Mouse (Mus musculus): Measurements from ENCODE around the gene Limk2. TPM values are rescaled to one million over a fixed set of nuclear protein-coding genes. Genes with fewer than 3 reads are reported as not detected.

Gene Limk2
- total RNA-seq, 2 experiments from 2014 or later, result 135 to 140 TPM

DNA sequence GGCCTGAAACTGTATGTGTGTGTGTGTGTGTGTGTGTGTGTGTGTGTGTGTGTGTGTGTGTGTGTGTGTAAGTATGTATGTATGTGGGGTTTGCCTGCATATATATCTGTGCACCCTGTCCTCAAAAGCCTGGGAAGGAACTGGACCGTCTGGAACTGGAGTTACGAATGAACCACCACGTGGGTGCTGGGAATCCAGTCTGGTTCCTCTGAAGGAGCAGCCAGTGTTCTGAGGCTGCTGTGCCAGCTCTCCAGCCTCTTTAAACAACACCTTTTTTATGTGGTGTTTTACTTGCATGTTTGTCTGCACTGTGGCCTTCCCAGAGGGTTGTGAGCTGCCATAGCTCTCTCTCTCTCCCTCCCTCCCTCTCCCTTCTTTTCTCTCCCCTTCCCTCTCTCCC is 72.4 kb downstream of the Limk2 start:
- DNase-seq, result no peak
- intact Hi-C loops (cut with DNase I), result no loop called here

DNA sequence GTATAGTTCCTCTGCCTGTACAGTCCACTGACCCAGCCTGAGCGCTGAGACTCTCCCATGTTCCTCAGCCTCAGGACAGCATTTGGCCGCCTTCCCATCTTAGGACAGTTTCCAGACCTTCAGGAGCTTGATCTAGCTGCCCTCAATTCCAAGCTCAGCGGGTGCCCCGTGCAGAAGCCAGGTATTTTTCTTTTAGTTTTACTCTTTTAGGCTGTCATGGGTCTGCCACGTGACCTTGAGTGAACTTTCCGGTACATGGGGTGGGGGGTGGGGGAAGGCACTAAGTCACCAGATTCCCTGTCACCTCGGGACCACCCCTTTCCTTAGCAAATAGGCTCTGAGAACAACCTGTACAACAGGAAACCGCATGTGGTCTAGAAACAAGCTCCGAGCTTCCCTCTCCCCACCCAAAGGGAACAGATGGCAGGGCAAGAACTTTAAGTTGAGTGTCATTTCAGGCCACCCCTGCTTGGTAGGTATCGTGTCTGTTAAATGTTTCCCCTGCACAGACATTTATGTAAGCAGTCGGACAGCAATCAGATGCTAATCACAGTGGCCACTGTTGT is 73.3 kb downstream of the Limk2 start:
- DNase-seq, result peak; percentile 65
- intact Hi-C loops (cut with DNase I), result no loop called here

DNA sequence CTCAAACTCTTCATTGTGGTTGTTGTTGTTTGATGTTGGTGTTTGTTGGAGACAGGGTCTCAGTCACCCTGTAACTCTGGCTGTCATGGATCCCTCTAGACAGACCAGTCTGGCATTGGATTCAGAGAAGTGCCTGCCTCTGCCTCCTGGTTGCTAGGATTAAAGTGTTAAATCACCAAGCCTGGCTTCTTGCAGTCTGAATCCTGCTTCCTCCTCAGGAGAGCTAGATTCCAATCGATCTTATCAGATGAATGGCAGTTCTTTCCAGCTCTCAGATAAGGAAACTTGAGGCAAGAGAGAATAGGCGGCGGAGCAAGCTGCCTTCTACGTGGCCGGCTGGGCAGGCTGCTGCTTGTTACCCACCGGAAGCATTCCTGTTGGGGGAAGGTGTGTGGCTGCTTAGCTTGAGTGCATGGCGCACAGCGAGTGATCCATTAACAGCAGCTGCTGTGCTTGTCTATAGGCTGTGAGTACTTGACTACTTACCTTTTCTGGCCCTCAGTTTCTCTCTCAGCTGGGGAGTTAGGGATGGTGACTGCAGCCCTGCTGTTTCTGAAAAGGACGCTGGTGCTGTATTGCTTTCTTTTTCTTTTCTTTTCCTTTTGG is 74.2 kb downstream of the Limk2 start:
- DNase-seq, result no peak

DNA sequence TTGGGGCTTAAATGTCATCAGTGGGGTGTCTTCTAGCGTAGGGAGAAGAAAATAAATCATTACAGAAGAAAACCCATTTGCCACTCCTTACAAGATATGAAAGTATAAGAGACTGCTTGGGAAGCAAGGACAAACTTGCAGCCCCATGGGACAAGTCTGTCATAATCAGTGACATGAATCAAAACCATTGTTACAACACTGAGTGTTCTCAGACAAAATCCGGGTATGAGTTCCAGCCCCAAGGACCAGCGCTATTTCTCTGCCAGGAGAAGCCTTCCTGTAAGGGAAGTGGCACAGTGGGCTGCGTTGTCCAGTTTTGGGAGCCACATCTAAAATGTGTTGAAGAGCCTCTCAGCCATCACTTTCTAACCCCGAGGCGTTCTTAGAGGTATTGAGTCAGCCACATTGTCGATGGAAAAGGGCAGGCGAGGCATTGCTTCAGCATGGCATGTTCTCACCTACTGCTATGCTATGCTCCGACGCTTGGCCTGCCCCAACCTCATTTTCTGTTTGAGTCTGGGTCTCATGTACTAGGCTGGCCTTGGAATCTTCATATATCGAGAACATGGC is 74.8 kb downstream of the Limk2 start:
- DNase-seq, result no peak
- intact Hi-C loops (cut with DNase I), result no loop called here

More for the DNA sequence above, 74.2 kb downstream of the Limk2 start:
- intact Hi-C loops (cut with DNase I), result no loop called here

DNA sequence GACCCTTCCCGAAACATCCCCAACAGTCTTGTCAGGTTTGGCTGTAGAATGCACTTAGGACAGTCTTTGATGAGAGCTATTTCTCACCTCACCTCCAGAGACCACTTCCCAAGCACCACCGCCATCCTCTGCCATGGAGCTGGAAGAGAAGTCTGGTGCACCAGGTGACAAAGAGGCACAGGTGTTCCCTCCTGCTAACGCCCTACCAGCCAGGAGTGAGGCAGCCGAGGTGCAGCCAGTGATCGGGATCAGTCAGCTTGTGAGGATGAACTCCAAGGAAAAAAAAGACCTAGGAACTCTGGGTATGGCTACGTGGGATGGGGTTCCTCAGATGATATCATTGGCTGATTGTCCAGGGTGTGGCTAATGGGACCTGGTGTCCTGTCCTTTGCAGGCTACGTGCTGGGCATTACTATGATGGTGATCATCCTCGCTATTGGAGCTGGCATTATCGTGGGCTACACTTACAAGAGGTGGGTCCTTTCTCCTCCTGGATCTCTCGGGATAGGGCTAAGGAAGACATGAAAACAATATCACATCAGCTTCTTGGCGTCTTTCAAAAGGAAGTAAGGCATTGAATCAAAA is 75.8 kb downstream of the Limk2 start:
- intact Hi-C loops (cut with DNase I), result no loop called here
- DNase-seq, result no peak

DNA sequence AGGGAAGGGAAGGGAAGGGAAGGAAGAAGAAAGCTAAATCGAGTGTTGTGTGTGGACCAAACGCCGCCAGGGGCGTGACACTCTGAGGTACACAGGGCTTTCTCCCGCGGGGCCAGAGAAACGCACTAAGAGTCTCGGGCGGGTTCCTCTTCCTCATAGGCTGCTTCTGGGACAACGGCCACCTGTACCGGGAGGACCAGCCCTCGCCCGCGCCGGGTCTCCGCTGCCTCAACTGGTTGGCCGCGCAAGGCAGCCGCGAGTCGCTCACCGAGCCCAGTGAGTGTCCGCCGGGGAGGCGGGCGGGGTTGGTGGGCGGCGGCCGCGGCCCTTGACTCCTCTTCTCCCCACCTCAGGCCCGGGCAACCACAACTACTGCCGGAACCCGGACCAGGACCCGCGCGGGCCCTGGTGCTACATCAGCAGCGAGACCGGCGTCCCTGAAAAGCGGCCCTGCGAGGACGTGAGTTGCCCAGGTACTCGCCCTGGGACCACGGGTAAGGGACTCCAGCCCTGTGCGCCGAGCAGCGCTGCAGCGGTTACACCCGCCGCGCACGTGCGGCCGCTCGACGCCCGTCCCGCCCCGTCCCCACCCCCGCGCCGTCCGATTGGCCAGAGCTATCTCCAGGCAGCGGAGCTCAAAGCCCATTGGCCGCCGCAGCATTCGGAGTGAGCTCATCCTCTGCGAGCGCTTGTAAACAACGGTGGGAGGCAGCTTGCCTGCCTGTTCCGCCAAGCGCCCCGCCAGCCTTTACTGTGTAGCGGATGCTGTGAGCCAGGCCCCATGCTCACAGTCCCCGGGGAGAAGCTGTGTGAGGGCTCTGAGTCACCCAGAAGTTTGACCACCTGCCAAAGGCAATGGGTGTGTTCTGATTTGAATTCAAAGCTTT is 77.0 kb downstream of the Limk2 start:
- DNase-seq, result peak; percentile 94
- intact Hi-C loops (cut with DNase I), result no loop called here

DNA sequence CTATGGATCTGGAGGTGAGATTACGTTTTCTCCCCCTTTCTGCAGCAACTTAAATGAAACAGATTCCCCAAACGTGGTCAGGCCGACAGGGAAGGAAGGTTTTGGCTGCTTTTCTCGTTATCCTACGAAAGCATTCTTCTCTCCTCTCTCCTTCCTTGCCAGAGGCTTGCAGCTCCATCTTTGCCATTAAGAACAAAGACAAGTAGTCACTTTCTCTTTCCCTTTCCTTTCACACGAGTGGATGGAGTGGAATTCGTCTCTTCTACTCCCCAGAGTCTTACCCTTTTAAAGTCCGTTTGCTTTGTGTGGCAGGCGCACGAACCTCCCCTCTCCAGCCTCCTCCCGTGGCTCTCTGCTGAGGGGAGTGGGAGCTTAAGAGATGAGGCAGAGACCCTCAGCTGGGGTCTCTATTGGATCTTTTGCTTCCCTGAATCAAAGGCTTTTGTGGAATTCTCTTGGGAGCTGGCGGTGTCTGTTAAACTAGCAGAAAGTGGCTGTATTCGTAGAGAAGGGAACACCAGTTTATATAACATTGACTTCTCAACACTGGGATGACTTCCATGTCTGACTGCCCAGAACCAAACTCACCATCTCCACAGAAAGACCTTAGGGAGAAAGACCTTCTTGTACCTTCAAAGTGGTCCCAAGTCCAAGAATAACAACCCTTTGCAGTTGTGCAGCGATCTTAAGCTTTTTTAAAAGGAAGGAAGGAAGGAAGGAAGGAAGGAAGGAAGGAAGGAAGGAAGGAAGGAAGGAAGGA is 77.8 kb downstream of the Limk2 start:
- intact Hi-C loops (cut with DNase I), result no loop called here
- DNase-seq, result no peak

DNA sequence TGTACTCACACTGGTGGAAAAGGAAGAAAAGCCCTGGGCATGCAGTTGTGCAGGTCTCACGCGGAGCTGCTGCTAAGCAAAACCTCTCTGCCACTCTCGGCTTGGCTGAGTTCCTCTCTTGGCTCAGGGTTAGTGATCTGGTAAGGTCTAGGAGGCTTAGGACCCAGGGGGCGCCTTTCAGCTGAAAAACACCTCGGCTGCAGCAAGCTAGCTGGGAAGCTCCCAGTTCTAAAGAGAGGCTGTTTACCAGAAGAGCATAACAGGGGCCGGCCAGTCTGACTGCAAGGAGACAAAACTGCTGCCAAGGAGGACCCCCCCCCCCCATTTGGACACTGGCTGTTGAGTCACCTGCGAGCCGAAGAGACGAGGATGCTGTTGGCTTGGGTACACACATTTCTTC is 78.4 kb downstream of the Limk2 start:
- peak; percentile 91 for DNase-seq
- intact Hi-C loops (cut with DNase I), result no loop called here

DNA sequence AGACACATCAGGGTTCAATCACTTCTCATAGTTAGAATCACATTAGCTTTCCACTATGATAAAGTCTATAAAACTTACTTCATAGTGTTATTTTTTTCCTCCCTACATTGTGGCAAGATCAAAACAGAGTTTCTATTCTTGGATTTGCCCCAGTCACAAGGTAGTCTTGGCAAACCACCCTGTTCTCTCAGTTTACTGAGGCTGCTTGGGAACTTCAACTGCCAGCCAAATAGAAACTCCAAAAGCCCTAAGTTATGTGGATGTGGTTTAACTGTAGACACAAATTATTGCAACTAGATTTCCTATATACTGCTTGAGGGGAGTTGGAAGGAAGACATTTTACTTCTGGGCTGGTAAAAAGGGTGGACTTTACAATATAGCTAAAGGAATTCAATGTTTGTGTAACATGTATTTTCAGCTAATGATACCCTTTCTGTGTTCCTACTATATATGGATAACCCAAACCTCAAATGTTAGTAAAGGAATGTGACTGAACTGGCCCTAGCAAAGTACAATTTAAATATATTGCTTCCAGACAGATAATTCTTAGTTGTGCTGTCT is 79.0 kb downstream of the Limk2 start, which contains the start of gene Pik3ip1:
Gene Pik3ip1, plus strand, starts transcription at position 511 of the 561 bp plus-strand sequence.
- intact Hi-C loops (cut with DNase I), result no loop called here
- DNase-seq, result no peak

DNA sequence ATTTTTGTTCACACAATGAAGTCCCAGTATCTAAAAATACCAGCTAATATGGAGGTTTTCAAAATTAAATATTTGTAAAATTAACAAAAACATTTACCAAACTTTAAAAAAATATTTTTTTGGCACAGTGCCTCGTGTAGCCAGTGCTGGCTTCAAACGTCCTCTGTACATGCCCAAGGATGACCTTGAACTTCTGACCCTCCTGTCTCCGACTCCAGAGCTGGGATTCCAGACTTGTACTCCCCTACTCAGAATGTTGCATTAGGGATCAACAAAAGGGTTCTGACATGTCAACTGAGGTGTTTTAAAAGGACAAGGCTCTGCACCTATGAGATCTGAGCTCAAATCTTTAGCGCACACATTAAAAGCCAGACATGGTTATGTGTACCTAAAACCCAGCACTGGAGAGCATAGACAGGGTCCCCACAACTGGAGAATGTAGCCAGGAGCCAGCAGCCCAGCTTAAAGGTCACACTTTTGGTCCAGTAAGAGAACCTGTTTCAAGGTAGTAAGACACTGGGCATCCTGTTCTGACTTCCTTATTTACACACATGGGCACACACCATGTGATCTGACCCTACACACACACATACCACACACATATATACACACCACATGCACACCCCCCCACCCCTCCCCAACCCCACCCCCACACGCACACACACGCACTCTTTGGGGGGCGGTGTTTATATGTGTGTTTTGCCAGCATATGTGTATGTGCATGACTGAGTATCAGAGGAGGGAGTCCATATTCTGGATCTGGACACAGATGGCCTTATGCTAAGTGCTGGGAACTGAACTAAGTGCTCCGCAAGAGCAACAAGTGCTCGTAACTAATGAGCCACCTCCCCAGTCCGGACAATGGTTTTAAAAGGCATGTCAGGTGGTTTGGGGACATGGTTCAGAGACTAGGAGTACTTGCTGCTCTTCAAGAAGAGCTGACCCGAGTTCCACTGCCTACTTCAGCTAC is 79.9 kb downstream of the Limk2 start:
- no peak for DNase-seq
- intact Hi-C loops (cut with DNase I), result no loop called here

DNA sequence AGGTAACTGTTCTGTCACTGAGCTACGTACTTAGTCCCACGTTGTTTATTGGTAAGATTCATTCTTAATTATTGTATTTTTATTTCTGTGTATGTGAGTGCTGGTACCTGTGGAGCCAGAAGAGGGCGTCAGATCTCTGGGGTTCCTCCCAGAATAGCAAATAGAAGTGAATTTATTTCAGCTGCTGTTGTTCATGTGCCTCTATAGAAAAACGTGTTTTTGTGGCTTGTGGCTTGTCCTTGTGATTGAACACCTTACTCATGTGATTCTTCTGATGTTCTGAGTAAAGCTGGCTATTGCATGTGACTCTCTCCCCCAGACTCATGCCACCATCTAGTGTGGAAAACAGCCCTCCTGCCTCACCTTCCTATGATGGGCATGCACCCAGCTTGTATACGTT is 80.7 kb downstream of the Limk2 start:
- DNase-seq, result no peak
- intact Hi-C loops (cut with DNase I), result no loop called here

DNA sequence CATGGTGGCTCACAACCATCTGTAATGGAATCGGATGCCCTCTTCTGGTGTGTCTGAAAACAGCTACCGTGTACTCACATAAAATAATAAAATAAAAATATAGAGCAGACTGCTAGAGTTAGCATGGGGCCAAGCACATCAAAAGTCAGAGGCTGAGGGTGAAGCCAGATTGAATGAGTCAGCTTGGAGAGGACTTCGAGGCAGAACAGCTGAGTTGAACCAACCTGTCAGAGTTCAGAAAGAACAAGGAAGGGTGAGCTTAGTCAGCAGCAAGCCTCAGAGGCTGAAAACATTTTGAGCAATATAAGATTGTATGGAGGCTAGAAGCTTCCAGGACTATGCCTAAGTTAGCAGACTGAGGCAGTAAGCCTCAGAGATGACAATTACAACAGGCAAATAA is 90.7 kb downstream of the Limk2 start:
- no peak for DNase-seq
- intact Hi-C loops (cut with DNase I), result no loop called here

DNA sequence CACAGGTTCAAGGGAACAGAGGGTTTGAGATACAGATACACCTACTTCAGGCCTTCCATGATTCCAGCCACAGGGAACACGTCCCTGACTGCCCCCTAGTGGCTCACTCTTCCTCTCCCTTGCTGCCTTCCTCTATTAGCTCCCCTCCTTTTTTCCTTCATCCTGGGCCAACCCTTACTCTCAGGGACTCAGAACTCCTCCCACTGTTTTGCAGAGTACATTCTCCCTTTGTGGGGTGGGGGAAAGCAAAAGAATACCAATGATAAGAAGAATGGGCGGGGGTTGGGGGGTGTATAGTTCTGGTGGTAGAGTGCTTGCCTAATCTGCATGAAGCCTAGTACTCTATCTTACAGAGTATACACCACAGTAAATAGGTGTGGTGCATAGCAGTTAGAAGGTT is 94.8 kb downstream of the Limk2 start:
- intact Hi-C loops (cut with DNase I), result no loop called here
- DNase-seq, result peak; percentile 68

DNA sequence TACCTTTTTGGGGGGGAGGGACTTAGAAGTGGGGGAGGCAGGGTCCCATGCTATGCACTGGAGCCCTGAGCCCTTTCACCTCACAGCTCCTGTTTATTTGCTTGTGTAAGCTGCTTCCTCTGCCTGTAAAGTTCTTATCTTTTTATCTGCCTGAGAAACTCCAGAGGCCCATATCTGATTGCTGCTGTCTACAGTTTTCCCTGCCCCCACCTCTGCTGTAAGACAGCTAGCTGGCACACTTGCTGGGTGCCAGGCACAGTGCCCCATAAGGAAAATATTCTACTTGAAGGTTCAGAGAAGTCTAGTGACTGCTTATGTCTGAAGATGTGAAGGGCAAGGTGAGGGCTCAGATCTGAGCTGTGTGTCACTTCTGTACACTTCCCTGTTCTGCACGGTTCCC is 95.7 kb downstream of the Limk2 start:
- intact Hi-C loops (cut with DNase I), result no loop called here
- no peak for DNase-seq

DNA sequence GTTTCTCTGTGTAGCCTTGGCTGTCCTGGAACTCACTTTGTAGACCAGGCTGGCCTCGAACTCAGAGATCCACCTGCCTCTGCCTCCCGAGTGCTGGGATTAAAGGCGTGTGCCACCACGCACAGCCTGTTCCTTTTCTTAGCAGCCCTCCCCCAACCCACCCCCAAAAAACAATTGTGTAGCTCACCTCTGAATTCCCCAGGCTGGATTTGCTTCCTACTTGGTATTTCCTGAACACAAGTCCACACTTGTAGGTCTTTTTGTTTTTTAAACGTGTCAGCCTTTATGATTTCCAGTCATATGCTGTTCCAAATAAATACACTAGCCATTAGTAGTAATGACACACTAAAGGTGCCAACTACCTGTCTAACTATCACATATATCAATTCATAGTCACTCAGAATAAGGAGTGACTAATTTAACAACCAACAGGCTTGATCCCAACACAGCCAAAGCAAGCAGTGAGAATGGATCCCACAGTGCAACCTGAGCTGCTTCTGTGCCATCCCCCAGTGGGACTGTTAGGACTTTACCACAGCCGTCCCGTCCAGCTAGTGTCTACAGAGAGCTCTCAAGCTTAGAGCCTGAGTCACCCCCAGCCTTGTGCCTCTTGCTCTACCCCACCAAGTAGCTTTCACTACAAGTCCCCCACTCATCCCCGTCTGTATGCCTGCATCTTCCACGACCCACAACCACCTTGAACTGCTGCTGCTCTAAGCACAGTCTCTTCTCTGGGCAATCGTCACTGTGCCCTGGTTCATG is 97.2 kb downstream of the Limk2 start:
- no peak for DNase-seq
- intact Hi-C loops (cut with DNase I), result no loop called here

DNA sequence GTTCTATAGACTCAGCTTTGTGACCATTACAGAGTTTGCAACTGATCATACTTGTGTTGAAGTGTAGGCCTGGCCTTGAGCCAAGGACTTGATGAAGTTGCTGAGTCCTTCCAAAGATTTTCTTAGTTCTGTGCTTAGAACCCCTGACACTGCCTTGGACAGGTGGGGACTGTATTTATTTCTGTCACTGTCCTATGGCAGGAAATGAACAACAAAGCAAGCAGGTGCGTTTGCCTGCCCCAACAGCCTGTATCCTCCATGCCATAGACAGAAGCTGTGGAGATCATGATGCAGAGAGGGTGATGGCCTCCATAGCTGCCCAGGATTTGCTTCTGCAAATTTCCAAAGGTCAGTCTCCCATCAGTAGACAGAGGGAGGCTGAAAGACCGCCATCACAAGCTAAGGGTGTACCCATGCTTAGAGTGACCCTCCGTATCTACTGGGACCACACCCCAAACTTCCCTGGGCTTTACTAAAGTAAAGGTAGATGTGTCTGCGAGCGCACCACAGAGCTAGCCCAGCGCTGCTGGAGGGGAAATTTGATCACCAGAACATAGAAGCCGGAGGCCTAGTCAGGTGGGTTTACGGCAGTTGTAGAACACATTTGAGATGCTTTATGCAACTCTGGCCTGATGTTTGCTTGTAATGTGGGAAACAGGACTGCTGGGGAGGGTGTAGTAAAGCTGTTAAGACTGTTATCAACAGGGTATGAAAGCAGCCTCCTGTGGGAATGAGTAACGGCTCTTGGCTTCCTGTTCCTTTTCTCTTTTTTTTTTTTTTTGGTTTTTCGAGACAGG is 98.0 kb downstream of the Limk2 start:
- intact Hi-C loops (cut with DNase I), result no loop called here
- no peak for DNase-seq

DNA sequence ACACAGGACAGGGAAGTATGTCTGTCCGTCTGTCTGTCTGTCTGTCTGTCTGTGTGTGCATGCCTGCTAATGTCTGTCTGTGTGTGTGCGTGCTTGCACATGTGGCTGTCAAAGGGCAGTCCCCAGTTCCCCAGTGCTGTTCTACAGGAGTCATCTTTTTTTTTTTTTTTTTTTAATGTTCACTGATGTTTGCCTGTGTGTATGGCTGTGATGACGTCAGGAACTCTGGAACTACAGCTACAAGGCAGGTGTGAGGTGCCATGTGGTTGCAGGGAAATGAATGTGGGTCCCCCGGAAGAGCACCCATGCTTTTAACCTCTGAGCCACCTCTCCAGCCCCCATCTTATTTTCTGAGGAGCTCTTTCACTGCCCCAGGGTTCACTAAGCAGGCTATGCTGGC is 99.1 kb downstream of the Limk2 start:
- intact Hi-C loops (cut with DNase I), result no loop called here
- no peak for DNase-seq
